Mouse (Mus musculus) G1E (cell line): Measurements from ENCODE around the gene Sugt1.

Experiments
- CTCF ChIP-seq: IDR thresholded peaks from 2 replicates; pipeline ENCODE4 v1.5.1; 2012; ENCODE audit warnings: low read depth, low read length, inconsistent platforms, mixed read lengths
- GATA1 ChIP-seq: IDR thresholded peaks from 2 replicates; pipeline ENCODE4 v1.6.1; 2012; ENCODE audit warnings: borderline replicate concordance, low read length, inconsistent platforms, mixed read lengths
- POLR2AphosphoS5 ChIP-seq: IDR thresholded peaks from 2 replicates; pipeline ENCODE4 v1.6.1; 2012; ENCODE audit warnings: low read depth, low read length, inconsistent platforms; ENCODE audit not compliant: insufficient replicate concordance

GRCm38 (mm10) chr14:79645378-79645777 is 57.9 kb downstream of the Sugt1 start:
- no peak for TF ChIP-seq CTCF
- no peak for TF ChIP-seq GATA1
- TF ChIP-seq POLR2AphosphoS5, result no peak
